ENCODE assay signal across 8 mouse cellular contexts in genomic region chr15:82339150-82339549, GRCm38 (mm10). TPM values are rescaled to one million over a fixed set of nuclear protein-coding genes. Genes with fewer than 3 reads are reported as not detected.
DNase-seq lines count a peak whose midpoint lies in the region; ATAC-seq and TF ChIP-seq lines count a peak whose summit lies in the region.

No protein-coding gene starts in this region.

- H3K4me3 ChIP-seq in heart, embryonic 11.5 days (ENCODE audit: low read depth, low read length): peak overlapping the region; percentile 63
- peak overlapping the region; percentile 34 to 78 (median 71) for H3K4me3 ChIP-seq in CH12.LX (replicated peaks in 1 of 3; ENCODE audit: low read depth in 2 of 3, low read length in 2 of 3, poor library complexity in 1 of 3)
- peak overlapping the region; percentile 53 for H3K4me3 ChIP-seq in forebrain, embryonic 13.5 days
- peak overlapping the region; percentile 29 to 81 for H3K4me3 ChIP-seq in liver, embryonic 14.5 days (ENCODE audit: insufficient read depth in 1 of 2, low read depth in 2 of 2, low read length in 2 of 2)

- H3K9me3 ChIP-seq in heart, embryonic 11.5 days (replicated peaks; ENCODE audit: control insufficient read depth, low read length): no peaks in the 10 kb centered on the region
- H3K9me3 ChIP-seq in CH12.LX (replicated peaks; ENCODE audit: low read length): no peaks in the 10 kb centered on the region
- no peaks in the 10 kb centered on the region for H3K9me3 ChIP-seq in forebrain, embryonic 13.5 days (replicated peaks)
- H3K9me3 ChIP-seq in liver, embryonic 14.5 days (ENCODE audit: control insufficient read depth, low read length): no peaks in the 10 kb centered on the region

- TF ChIP-seq EP300 in CH12.LX (IDR thresholded peaks at IDR 0.05; ENCODE audit: low read length): no peak
- TF ChIP-seq EP300 in liver, embryonic 14.5 days (IDR thresholded peaks at IDR 0.05; ENCODE audit: low read depth): no peak

- 57% methylated on average over 10 of the region's 10 CpGs for WGBS in heart, embryonic 11.5 days (ENCODE audit: insufficient replicate concordance)
- WGBS in forebrain, embryonic 13.5 days: 54% methylated on average over 10 of the region's 10 CpGs
- WGBS in liver, embryonic 14.5 days (ENCODE audit: insufficient replicate concordance): 37% methylated on average over 10 of the region's 10 CpGs

- no peak for TF ChIP-seq CTCF in CH12.LX (conservative IDR thresholded peaks at IDR 0.05 in 1 of 2, IDR thresholded peaks at IDR 0.05 in 1 of 2; ENCODE audit: low read depth in 2 of 2, low read length in 2 of 2)
- no peak for TF ChIP-seq CTCF in liver, embryonic 14.5 days (IDR thresholded peaks at IDR 0.05; ENCODE audit: low read depth)

- H3K27ac ChIP-seq in heart, embryonic 11.5 days (ENCODE audit: low read depth, low read length): peak overlapping the region; percentile 94
- H3K27ac ChIP-seq in CH12.LX (ENCODE audit: insufficient read depth, low read depth): no peak overlapping the region
- no peak overlapping the region for H3K27ac ChIP-seq in forebrain, embryonic 13.5 days
- peak overlapping the region; percentile 99 for H3K27ac ChIP-seq in liver, embryonic 14.5 days

- TF ChIP-seq RAD21 in CH12.LX (IDR thresholded peaks at IDR 0.05; ENCODE audit: low read depth, low read length): no peak

- H3K4me2 ChIP-seq in heart, embryonic 11.5 days: peak overlapping the region; percentile 83
- peak overlapping the region; percentile 79 for H3K4me2 ChIP-seq in CH12.LX (ENCODE audit: insufficient read depth, low read depth, poor library complexity, severe bottlenecking)
- peak overlapping the region; percentile 66 for H3K4me2 ChIP-seq in forebrain, embryonic 13.5 days
- peak overlapping the region; percentile 93 for H3K4me2 ChIP-seq in liver, embryonic 14.5 days (ENCODE audit: low read depth)

- H3K36me3 ChIP-seq in heart, embryonic 11.5 days (ENCODE audit: control insufficient read depth, insufficient read depth, low read length): peaks cover 6% of the 10 kb centered on the region
- peaks cover 22 to 30% of the 10 kb centered on the region in 2 experiments for H3K36me3 ChIP-seq in CH12.LX (replicated peaks in 1 of 2; ENCODE audit: control insufficient read depth in 1 of 2, insufficient read depth in 1 of 2, low read length in 1 of 2)
- H3K36me3 ChIP-seq in forebrain, embryonic 13.5 days (ENCODE audit: poor library complexity, severe bottlenecking): peaks cover 18% of the 10 kb centered on the region
- peaks cover 42% of the 10 kb centered on the region for H3K36me3 ChIP-seq in liver, embryonic 14.5 days (replicated peaks; ENCODE audit: control insufficient read depth, insufficient read depth, low read depth)

- in situ Hi-C loops in CH12.LX (cut with MboI; ENCODE audit: low pct_ligation_motif_present, low pct_unique_long_range_greater_than_20kb, low sequenced_read_pairs): no loop called here

- peaks cover 34% of the 10 kb centered on the region for H3K4me1 ChIP-seq in heart, embryonic 11.5 days (ENCODE audit: control insufficient read depth, insufficient read depth, low read length)
- H3K4me1 ChIP-seq in CH12.LX (ENCODE audit: control insufficient read depth in 1 of 2, insufficient read depth in 2 of 2): peaks cover 4 to 9% of the 10 kb centered on the region in 2 experiments; a peak in 3 of 4 replicates
- peaks cover 28% of the 10 kb centered on the region for H3K4me1 ChIP-seq in forebrain, embryonic 13.5 days
- H3K4me1 ChIP-seq in liver, embryonic 14.5 days (replicated peaks; ENCODE audit: control insufficient read depth in 2 of 2, insufficient read depth in 2 of 2, low read length in 1 of 2): peaks cover 46 to 54% of the 10 kb centered on the region in 2 experiments

- H3K27me3 ChIP-seq in heart, embryonic 11.5 days (ENCODE audit: control insufficient read depth, insufficient read depth, low read length): no peaks in the 10 kb centered on the region
- H3K27me3 ChIP-seq in CH12.LX (replicated peaks): peaks cover 27% of the 10 kb centered on the region
- peaks cover 20% of the 10 kb centered on the region for H3K27me3 ChIP-seq in forebrain, embryonic 13.5 days
- no peaks in the 10 kb centered on the region for H3K27me3 ChIP-seq in liver, embryonic 14.5 days (ENCODE audit: control insufficient read depth, insufficient read depth, low read length)

- no peak for ATAC-seq in heart, embryonic 11.5 days (replicated peaks; ENCODE audit: insufficient number of reproducible peaks, low FRiP score, low TSS enrichment)
- no peak for ATAC-seq in forebrain, embryonic 13.5 days
- ATAC-seq in liver, embryonic 14.5 days (ENCODE audit: insufficient read depth): no peak

- no peak for TF ChIP-seq POLR2A in CH12.LX (IDR thresholded peaks at IDR 0.05; ENCODE audit: low read depth, low read length)

- no peaks in the 10 kb centered on the region for H3K79me2 ChIP-seq in CH12.LX (replicated peaks; ENCODE audit: control insufficient read depth, extremely low read depth, insufficient read depth, poor library complexity, severe bottlenecking)

- peak overlapping the region; percentile 74; the same call in 1 of the 2 replicates for H3K9ac ChIP-seq in heart, embryonic 11.5 days (ENCODE audit: low read depth, low read length)
- H3K9ac ChIP-seq in CH12.LX (ENCODE audit: insufficient read depth, low read depth): 0 out of 2 replicates have a peak overlapping the region, but pooled peaks have one; percentile 1
- peak overlapping the region; percentile 70 for H3K9ac ChIP-seq in forebrain, embryonic 13.5 days
- H3K9ac ChIP-seq in liver, embryonic 14.5 days (replicated peaks): peak overlapping the region; percentile 98

- dilution Hi-C loops in CH12.LX (cut with MboI; ENCODE audit: extremely low pct_ligation_motif_present, extremely low pct_unique_long_range_greater_than_20kb, low sequenced_read_pairs): no loop called here

- no peak for DNase-seq in heart, adult 8-10 months (ENCODE audit: low spot score)
- DNase-seq in CH12.LX (ENCODE audit: extremely low read depth): no peak
- no peak for DNase-seq in liver, embryonic 14.5 days (ENCODE audit: low read depth in 3 of 3, low spot score in 3 of 3)
- no peak for DNase-seq in B cell, adult 2 months
- DNase-seq in cerebellum, postnatal 36 days: no peak
- DNase-seq in retina, postnatal 1 day: no peak

TF ChIP-seq in CH12.LX, 34 proteins besides CTCF, POLR2A, EP300 and RAD21:
- TF ChIP-seq ZKSCAN1 (IDR thresholded peaks at IDR 0.05; ENCODE audit: borderline replicate concordance, low read depth, low read length): no peak

RNA-seq across cellular contexts. Expression of gene Smdt1, which starts 0.4 kb away (rescaled TPM):
- 320 and 330 TPM in 2 replicates for polyA plus RNA-seq in heart, embryonic 11.5 days (2014; fragmentation: Nextera tagmentation; extraction: Ambion mirVana)
- 100 to 1,000 TPM; 190 to 214 (median 204) TPM for total RNA-seq in heart, adult 8-10 months (2022)
- total RNA-seq in CH12.LX (2012; rRNA removed): 171 TPM in 2 replicates
- total RNA-seq in CH12.LX (2014; rRNA removed): 112 and 114 TPM in 2 replicates
- polyA plus RNA-seq in CH12.LX (2012; ENCODE audit: insufficient read length, low read depth): 122 and 138 TPM in 2 replicates
- 303 and 321 TPM in 2 replicates for polyA plus RNA-seq in forebrain, embryonic 13.5 days (2015; fragmentation: Nextera tagmentation; extraction: Ambion mirVana)
- 109 and 121 TPM in 2 replicates for polyA plus RNA-seq in liver, embryonic 14.5 days (2012; rRNA removed)
- 165 and 178 TPM in 2 replicates for polyA plus RNA-seq in liver, embryonic 14.5 days (2014; fragmentation: Nextera tagmentation; extraction: Ambion mirVana)

RNA-seq across cellular contexts. Expression of gene Pheta2, which starts 0.4 kb away (rescaled TPM):
- polyA plus RNA-seq in heart, embryonic 11.5 days (2014; fragmentation: Nextera tagmentation; extraction: Ambion mirVana): 10.0 and 11.3 TPM in 2 replicates
- total RNA-seq in heart, adult 8-10 months (2022): under 1 TPM; 0.44 to 0.57 (median 0.48) TPM
- total RNA-seq in CH12.LX (2012; rRNA removed) (0.08 TPM in 1 of 2 replicates, not detected in the other), CH12.LX (2014; rRNA removed) (not detected in 2 replicates)
- not detected in 2 replicates for polyA plus RNA-seq in CH12.LX (2012; ENCODE audit: insufficient read length, low read depth)
- polyA plus RNA-seq in forebrain, embryonic 13.5 days (2015; fragmentation: Nextera tagmentation; extraction: Ambion mirVana): 1.3 and 1.8 TPM in 2 replicates
- polyA plus RNA-seq in liver, embryonic 14.5 days (2012; rRNA removed): 22.1 and 24.8 TPM in 2 replicates
- polyA plus RNA-seq in liver, embryonic 14.5 days (2014; fragmentation: Nextera tagmentation; extraction: Ambion mirVana): 18.7 and 22.5 TPM in 2 replicates

RNA-seq across cellular contexts. Expression of gene Naga, which starts 0.4 kb away (rescaled TPM):
- 33.4 and 38.7 TPM in 2 replicates for polyA plus RNA-seq in heart, embryonic 11.5 days (2014; fragmentation: Nextera tagmentation; extraction: Ambion mirVana)
- total RNA-seq in heart, adult 8-10 months (2022): 10 to 100 TPM; 27.1 to 32.1 (median 29.9) TPM
- total RNA-seq in CH12.LX (2012; rRNA removed) (21.1 and 28.2 TPM in 2 replicates), CH12.LX (2014; rRNA removed) (17.7 and 19.9 TPM in 2 replicates)
- polyA plus RNA-seq in CH12.LX (2012; ENCODE audit: insufficient read length, low read depth): 18.7 and 21.9 TPM in 2 replicates
- 19.4 and 25.2 TPM in 2 replicates for polyA plus RNA-seq in forebrain, embryonic 13.5 days (2015; fragmentation: Nextera tagmentation; extraction: Ambion mirVana)
- polyA plus RNA-seq in liver, embryonic 14.5 days (2012; rRNA removed): 47.7 and 52.9 TPM in 2 replicates
- 34.2 and 43.3 TPM in 2 replicates for polyA plus RNA-seq in liver, embryonic 14.5 days (2014; fragmentation: Nextera tagmentation; extraction: Ambion mirVana)

RNA-seq across cellular contexts. Expression of gene Ndufa6, which starts 15.0 kb away (rescaled TPM):
- polyA plus RNA-seq in heart, embryonic 11.5 days (2014; fragmentation: Nextera tagmentation; extraction: Ambion mirVana): 462 and 487 TPM in 2 replicates
- total RNA-seq in heart, adult 8-10 months (2022): 100 to 1,000 TPM; 658 to 797 (median 740) TPM
- total RNA-seq in CH12.LX (2012; rRNA removed): 170 and 222 TPM in 2 replicates
- total RNA-seq in CH12.LX (2014; rRNA removed): 262 and 279 TPM in 2 replicates
- 87.3 and 109 TPM in 2 replicates for polyA plus RNA-seq in CH12.LX (2012; ENCODE audit: insufficient read length, low read depth)
- 318 and 358 TPM in 2 replicates for polyA plus RNA-seq in forebrain, embryonic 13.5 days (2015; fragmentation: Nextera tagmentation; extraction: Ambion mirVana)
- polyA plus RNA-seq in liver, embryonic 14.5 days (2012; rRNA removed): 152 and 288 TPM in 2 replicates
- 435 and 447 TPM in 2 replicates for polyA plus RNA-seq in liver, embryonic 14.5 days (2014; fragmentation: Nextera tagmentation; extraction: Ambion mirVana)

RNA-seq across cellular contexts. Expression of gene Wbp2nl, which starts 40.4 kb away (rescaled TPM):
- polyA plus RNA-seq in heart, embryonic 11.5 days (2014; fragmentation: Nextera tagmentation; extraction: Ambion mirVana): 0.40 and 0.56 TPM in 2 replicates
- total RNA-seq in heart, adult 8-10 months (2022): not detected
- total RNA-seq in CH12.LX (2012; rRNA removed) (not detected in 2 replicates), CH12.LX (2014; rRNA removed) (not detected in 2 replicates)
- polyA plus RNA-seq in CH12.LX (2012; ENCODE audit: insufficient read length, low read depth): not detected in 2 replicates
- polyA plus RNA-seq in forebrain, embryonic 13.5 days (2015; fragmentation: Nextera tagmentation; extraction: Ambion mirVana): not detected in 2 replicates
- 0.10 and 0.19 TPM in 2 replicates for polyA plus RNA-seq in liver, embryonic 14.5 days (2012; rRNA removed)
- 0.11 and 0.19 TPM in 2 replicates for polyA plus RNA-seq in liver, embryonic 14.5 days (2014; fragmentation: Nextera tagmentation; extraction: Ambion mirVana)

Comparison
In these comparisons a context has a peak if more than half of its experiments do, and no peak if none do; other contexts are left out.
1. H3K27ac ChIP-seq: peak in heart, embryonic 11.5 days (single experiment) and liver, embryonic 14.5 days (single experiment); none in CH12.LX (single experiment) and forebrain, embryonic 13.5 days (single experiment).
2. H3K9ac ChIP-seq: peak in every context shown above with its lines; median percentile 98 in liver, embryonic 14.5 days; 74 in heart, embryonic 11.5 days; 70 in forebrain, embryonic 13.5 days; 1 in CH12.LX.
3. Peak in every context shown above with its lines, with median percentiles within 50 percentile points of each other: H3K4me2 ChIP-seq and H3K4me3 ChIP-seq.